Mouse (Mus musculus) layer of hippocampus, postnatal 25 days (tissue): ENCODE data around the gene Urad. TPM values are rescaled to one million over a fixed set of nuclear protein-coding genes. Genes with fewer than 3 reads are reported as not detected.

Experiments used
- DNase-seq, 2 experiments: peaks; one replicate each; pipeline ENCODE4 v3.0.0; 2022; ENCODE audit warnings: mixed read lengths in 2 of 2, low spot score in 1 of 2; ENCODE audit errors: extremely low spot score in 1 of 2
- total RNA-seq, 2 experiments: library from RNA; stranded (reverse); gene quantifications; 2 replicates each; pipeline ENCODE4 v1.2.3; 2021

Urad gene
- total RNA-seq, result not detected

- DNase-seq, result no peak
Measured at GRCm38 (mm10) chr5:147322183-147322582, at the start of gene Urad. Urad (minus strand) TSS chr5:147322440.

- DNase-seq, result no peak
Measured at GRCm38 (mm10) chr5:147370276-147370675, 48.0 kb upstream of the Urad start.

- no peak for DNase-seq
Measured at GRCm38 (mm10) chr5:147368221-147368620, 46.0 kb upstream of the Urad start.

GRCm38 (mm10) chr5:147365995-147366765 is 43.9 kb upstream of the Urad start:
- no peak for DNase-seq

- DNase-seq, result no peak
Measured at GRCm38 (mm10) chr5:147363054-147363453, 40.8 kb upstream of the Urad start.

- DNase-seq, result no peak
Measured at GRCm38 (mm10) chr5:147358481-147358880, 36.2 kb upstream of the Urad start.

GRCm38 (mm10) chr5:147357536-147357935 is 35.3 kb upstream of the Urad start:
- DNase-seq, result peak in 1 of 2 experiments; percentile 37

GRCm38 (mm10) chr5:147356260-147357055 is 34.2 kb upstream of the Urad start:
- no peak for DNase-seq

GRCm38 (mm10) chr5:147355788-147356187 is 33.5 kb upstream of the Urad start:
- no peak for DNase-seq

- DNase-seq, result no peak
Measured at GRCm38 (mm10) chr5:147354985-147355384, 32.7 kb upstream of the Urad start.

GRCm38 (mm10) chr5:147354161-147354780 is 32.0 kb upstream of the Urad start:
- peak; percentile 24 to 42 for DNase-seq

- DNase-seq, result no peak
Measured at GRCm38 (mm10) chr5:147351931-147352330, 29.7 kb upstream of the Urad start.

- DNase-seq, result no peak
Measured at GRCm38 (mm10) chr5:147345981-147346380, 23.7 kb upstream of the Urad start.

GRCm38 (mm10) chr5:147343904-147344303 is 21.7 kb upstream of the Urad start:
- DNase-seq, result no peak

GRCm38 (mm10) chr5:147342901-147343300 is 20.7 kb upstream of the Urad start:
- no peak for DNase-seq

GRCm38 (mm10) chr5:147340741-147341414 is 18.6 kb upstream of the Urad start:
- no peak for DNase-seq

- no peak for DNase-seq
Measured at GRCm38 (mm10) chr5:147339560-147339959, 17.3 kb upstream of the Urad start.

GRCm38 (mm10) chr5:147338967-147339366 is 16.7 kb upstream of the Urad start:
- DNase-seq, result no peak

GRCm38 (mm10) chr5:147332711-147333110 is 10.5 kb upstream of the Urad start:
- no peak for DNase-seq

GRCm38 (mm10) chr5:147331547-147331946 is 9.3 kb upstream of the Urad start:
- peak in 1 of 2 experiments; percentile 70 for DNase-seq

GRCm38 (mm10) chr5:147329946-147330345 is 7.7 kb upstream of the Urad start:
- no peak for DNase-seq
